Mouse (Mus musculus): ENCODE measurements around the gene Slc8a1. TPM values are rescaled to one million over a fixed set of nuclear protein-coding genes. Genes with fewer than 3 reads are reported as not detected.

Slc8a1 gene
- polyA plus RNA-seq, 1 experiment from 2014 or later, result 0.69 TPM

- no peak overlapping the region for H3K27ac ChIP-seq (ENCODE audit: low read depth)
- H3K9ac ChIP-seq (replicated peaks), result no peak overlapping the region
- TF ChIP-seq CTCF (IDR thresholded peaks at IDR 0.05; ENCODE audit: low read depth), result no peak
- TF ChIP-seq EP300 (IDR thresholded peaks at IDR 0.05; ENCODE audit: low read depth), result no peak
- no peaks in the 10 kb centered on the region for H3K36me3 ChIP-seq (replicated peaks; ENCODE audit: insufficient read depth, low read length)
- WGBS (ENCODE audit: insufficient replicate concordance), result 78% methylated on average over 3 of the region's 3 CpGs
- ATAC-seq, result no peak
- H3K4me2 ChIP-seq (ENCODE audit: low read depth, low read length), result no peak overlapping the region
- DNase-seq, result no peak
- H3K4me1 ChIP-seq (ENCODE audit: insufficient read depth), result no peaks in the 10 kb centered on the region
- H3K9me3 ChIP-seq (ENCODE audit: low read length), result no peaks in the 10 kb centered on the region
- no peak overlapping the region for H3K4me3 ChIP-seq (ENCODE audit: low read depth, low read length)
- no peaks in the 10 kb centered on the region for H3K27me3 ChIP-seq (ENCODE audit: insufficient read depth, low read length)
These were observed 193.3 kb downstream of the Slc8a1 start for GRCm38 (mm10) chr17:81544926-81545325.

- Histone ChIP-seq H3K4me2 (ENCODE audit: low read depth, low read length) (no peak overlapping the region), H3K27ac (ENCODE audit: low read depth) (no peak overlapping the region), H3K27me3 (ENCODE audit: insufficient read depth, low read length) (no peaks in the 10 kb centered on the region), H3K9ac (replicated peaks) (no peak overlapping the region), H3K4me1 (ENCODE audit: insufficient read depth) (no peaks in the 10 kb centered on the region), H3K4me3 (ENCODE audit: low read depth, low read length) (no peak overlapping the region), H3K9me3 (ENCODE audit: low read length) (no peaks in the 10 kb centered on the region), H3K36me3 (replicated peaks; ENCODE audit: insufficient read depth, low read length) (no peaks in the 10 kb centered on the region)
- DNase-seq (no peak), ATAC-seq (no peak)
- 77% methylated on average over 12 of the region's 12 CpGs for whole genome bisulfite sequencing (ENCODE audit: insufficient replicate concordance)
- TF ChIP-seq CTCF (IDR thresholded peaks at IDR 0.05; ENCODE audit: low read depth) (no peak), EP300 (IDR thresholded peaks at IDR 0.05; ENCODE audit: low read depth) (no peak)
These were observed 195.6 kb downstream of the Slc8a1 start for GRCm38 (mm10) chr17:81542313-81543185.

- Histone ChIP-seq H3K9ac (replicated peaks) (no peak overlapping the region), H3K27ac (ENCODE audit: low read depth) (no peak overlapping the region), H3K4me1 (ENCODE audit: insufficient read depth) (no peaks in the 10 kb centered on the region), H3K27me3 (ENCODE audit: insufficient read depth, low read length) (no peaks in the 10 kb centered on the region), H3K4me2 (ENCODE audit: low read depth, low read length) (no peak overlapping the region), H3K4me3 (ENCODE audit: low read depth, low read length) (no peak overlapping the region), H3K36me3 (replicated peaks; ENCODE audit: insufficient read depth, low read length) (no peaks in the 10 kb centered on the region), H3K9me3 (ENCODE audit: low read length) (no peaks in the 10 kb centered on the region)
- WGBS (ENCODE audit: insufficient replicate concordance), result 60% methylated on average over 9 of the region's 9 CpGs
- no peak for DNase-seq
- no peak for TF ChIP-seq CTCF (IDR thresholded peaks at IDR 0.05; ENCODE audit: low read depth)
- TF ChIP-seq EP300 (IDR thresholded peaks at IDR 0.05; ENCODE audit: low read depth), result no peak
- ATAC-seq, result no peak
These were observed 199.7 kb downstream of the Slc8a1 start for GRCm38 (mm10) chr17:81538163-81539160.

- Histone ChIP-seq H3K9me3 (ENCODE audit: low read length) (no peaks in the 10 kb centered on the region), H3K9ac (replicated peaks) (no peak overlapping the region), H3K27ac (ENCODE audit: low read depth) (no peak overlapping the region), H3K4me3 (ENCODE audit: low read depth, low read length) (no peak overlapping the region), H3K36me3 (replicated peaks; ENCODE audit: insufficient read depth, low read length) (no peaks in the 10 kb centered on the region), H3K27me3 (ENCODE audit: insufficient read depth, low read length) (no peaks in the 10 kb centered on the region), H3K4me2 (ENCODE audit: low read depth, low read length) (no peak overlapping the region), H3K4me1 (ENCODE audit: insufficient read depth) (no peaks in the 10 kb centered on the region)
- no peak for TF ChIP-seq EP300 (IDR thresholded peaks at IDR 0.05; ENCODE audit: low read depth)
- no peak for TF ChIP-seq CTCF (IDR thresholded peaks at IDR 0.05; ENCODE audit: low read depth)
- ATAC-seq (no peak), DNase-seq (no peak)
- 54% methylated on average over 3 of the region's 3 CpGs for WGBS (ENCODE audit: insufficient replicate concordance)
These were observed 202.1 kb downstream of the Slc8a1 start for GRCm38 (mm10) chr17:81536093-81536492.

- no peaks in the 10 kb centered on the region for H3K9me3 ChIP-seq (ENCODE audit: low read length)
- H3K4me2 ChIP-seq (ENCODE audit: low read depth, low read length), result no peak overlapping the region
- no peak overlapping the region for H3K4me3 ChIP-seq (ENCODE audit: low read depth, low read length)
- no peak overlapping the region for H3K9ac ChIP-seq (replicated peaks)
- H3K4me1 ChIP-seq (ENCODE audit: insufficient read depth), result no peaks in the 10 kb centered on the region
- WGBS (ENCODE audit: insufficient replicate concordance), result 83% methylated on average over 2 of the region's 2 CpGs
- no peak for ATAC-seq
- no peaks in the 10 kb centered on the region for H3K36me3 ChIP-seq (replicated peaks; ENCODE audit: insufficient read depth, low read length)
- TF ChIP-seq CTCF (IDR thresholded peaks at IDR 0.05; ENCODE audit: low read depth) (no peak), EP300 (IDR thresholded peaks at IDR 0.05; ENCODE audit: low read depth) (no peak)
- no peak overlapping the region for H3K27ac ChIP-seq (ENCODE audit: low read depth)
- 0 out of 2 replicates have a peak, but pooled peaks cover 5% of the 10 kb centered on the region for H3K27me3 ChIP-seq (ENCODE audit: insufficient read depth, low read length)
- DNase-seq, result no peak
These were observed 208.3 kb downstream of the Slc8a1 start for GRCm38 (mm10) chr17:81529849-81530248.

GRCm38 (mm10) chr17:81528940-81529339 is 209.2 kb downstream of the Slc8a1 start:
- Histone ChIP-seq H3K4me1 (ENCODE audit: insufficient read depth) (no peaks in the 10 kb centered on the region), H3K9me3 (ENCODE audit: low read length) (no peaks in the 10 kb centered on the region), H3K9ac (replicated peaks) (no peak overlapping the region), H3K27ac (ENCODE audit: low read depth) (no peak overlapping the region), H3K36me3 (replicated peaks; ENCODE audit: insufficient read depth, low read length) (no peaks in the 10 kb centered on the region), H3K4me2 (ENCODE audit: low read depth, low read length) (no peak overlapping the region), H3K27me3 (ENCODE audit: insufficient read depth, low read length) (0 out of 2 replicates have a peak, but pooled peaks cover 5% of the 10 kb centered on the region), H3K4me3 (ENCODE audit: low read depth, low read length) (no peak overlapping the region)
- TF ChIP-seq EP300 (IDR thresholded peaks at IDR 0.05; ENCODE audit: low read depth) (no peak), CTCF (IDR thresholded peaks at IDR 0.05; ENCODE audit: low read depth) (no peak)
- DNase-seq (no peak), ATAC-seq (no peak)
- 83% methylated on average over 4 of the region's 4 CpGs for WGBS (ENCODE audit: insufficient replicate concordance)

Data from liver, postnatal 0 days (tissue).